Mouse (Mus musculus): ENCODE results near the gene Armc2. TPM values are rescaled to one million over a fixed set of nuclear protein-coding genes. Genes with fewer than 3 reads are reported as not detected.

The Armc2 gene
- polyA plus RNA-seq, 2 experiments: 3.6 to 4.8 TPM

- no peak for DNase-seq (ENCODE audit: low spot score)
- Histone ChIP-seq H3K9ac (ENCODE audit: low read depth, low read length, severe bottlenecking) (no peak overlapping the region), H3K4me2 (replicated peaks; ENCODE audit: low read depth, low read length, severe bottlenecking) (no peak overlapping the region), H3K27me3 (ENCODE audit: control insufficient read depth, insufficient read depth, low read length) (no peaks in the 10 kb centered on the region), H3K36me3 (ENCODE audit: control insufficient read depth, insufficient read depth, low read length) (no peaks in the 10 kb centered on the region), H3K27ac (replicated peaks; ENCODE audit: low read depth, low read length) (no peak overlapping the region), H3K9me3 (ENCODE audit: control insufficient read depth, low read length) (no peaks in the 10 kb centered on the region), H3K4me3 (replicated peaks; ENCODE audit: low read length) (no peak overlapping the region), H3K4me1 (ENCODE audit: control insufficient read depth, insufficient read depth, low read length) (peaks cover 6% of the 10 kb centered on the region; the same call in 1 of the 2 replicates)
- no peak for TF ChIP-seq POLR2A (IDR thresholded peaks at IDR 0.05; ENCODE audit: borderline replicate concordance, extremely low read depth, insufficient read depth, insufficient read length)
- whole genome bisulfite sequencing: 85% methylated on average over 8 of the region's 8 CpGs
- no peak for ATAC-seq (ENCODE audit: low FRiP score, low read depth)
These were observed 32.1 kb downstream of the Armc2 start for GRCm38 (mm10) chr10:41986126-41986525.

- 79% methylated on average over 6 of the region's 6 CpGs for WGBS
- H3K4me2 ChIP-seq (replicated peaks; ENCODE audit: low read depth, low read length, severe bottlenecking): no peak overlapping the region
- H3K27ac ChIP-seq (replicated peaks; ENCODE audit: low read depth, low read length): no peak overlapping the region
- no peaks in the 10 kb centered on the region for H3K9me3 ChIP-seq (ENCODE audit: control insufficient read depth, low read length)
- no peak for DNase-seq (ENCODE audit: low spot score)
- H3K9ac ChIP-seq (ENCODE audit: low read depth, low read length, severe bottlenecking): no peak overlapping the region
- H3K4me3 ChIP-seq (replicated peaks; ENCODE audit: low read length): no peak overlapping the region
- 0 out of 2 replicates have a peak, but pooled peaks cover 2% of the 10 kb centered on the region for H3K4me1 ChIP-seq (ENCODE audit: control insufficient read depth, insufficient read depth, low read length)
- H3K27me3 ChIP-seq (ENCODE audit: control insufficient read depth, insufficient read depth, low read length): no peaks in the 10 kb centered on the region
- ATAC-seq (ENCODE audit: low FRiP score, low read depth): no peak
- no peaks in the 10 kb centered on the region for H3K36me3 ChIP-seq (ENCODE audit: control insufficient read depth, insufficient read depth, low read length)
- no peak for TF ChIP-seq POLR2A (IDR thresholded peaks at IDR 0.05; ENCODE audit: borderline replicate concordance, extremely low read depth, insufficient read depth, insufficient read length)
These were observed 34.0 kb downstream of the Armc2 start for GRCm38 (mm10) chr10:41984221-41984620.

- Histone ChIP-seq H3K4me2 (replicated peaks; ENCODE audit: low read depth, low read length, severe bottlenecking) (no peak overlapping the region), H3K4me1 (ENCODE audit: control insufficient read depth, insufficient read depth, low read length) (0 out of 2 replicates have a peak, but pooled peaks cover 2% of the 10 kb centered on the region), H3K4me3 (replicated peaks; ENCODE audit: low read length) (no peak overlapping the region), H3K27me3 (ENCODE audit: control insufficient read depth, insufficient read depth, low read length) (no peaks in the 10 kb centered on the region), H3K9me3 (ENCODE audit: control insufficient read depth, low read length) (no peaks in the 10 kb centered on the region), H3K9ac (ENCODE audit: low read depth, low read length, severe bottlenecking) (no peak overlapping the region), H3K36me3 (ENCODE audit: control insufficient read depth, insufficient read depth, low read length) (no peaks in the 10 kb centered on the region), H3K27ac (replicated peaks; ENCODE audit: low read depth, low read length) (no peak overlapping the region)
- no peak for ATAC-seq (ENCODE audit: low FRiP score, low read depth)
- DNase-seq (ENCODE audit: low spot score): no peak
- WGBS: 55% methylated on average over 7 of the region's 7 CpGs
- no peak for TF ChIP-seq POLR2A (IDR thresholded peaks at IDR 0.05; ENCODE audit: borderline replicate concordance, extremely low read depth, insufficient read depth, insufficient read length)
These were observed 35.4 kb downstream of the Armc2 start for GRCm38 (mm10) chr10:41982821-41983220.

- DNase-seq (ENCODE audit: low spot score) (peak; percentile 79), ATAC-seq (ENCODE audit: low FRiP score, low read depth) (peak; percentile 71)
- H3K4me2 ChIP-seq (replicated peaks; ENCODE audit: low read depth, low read length, severe bottlenecking): no peak overlapping the region
These were observed 37.4 kb downstream of the Armc2 start for GRCm38 (mm10) chr10:41980772-41981383.

GRCm38 (mm10) chr10:41978403-41979234, 39.6 kb downstream of the Armc2 start:
- no peaks in the 10 kb centered on the region for H3K27me3 ChIP-seq (ENCODE audit: control insufficient read depth, insufficient read depth, low read length)
- H3K9ac ChIP-seq (ENCODE audit: low read depth, low read length, severe bottlenecking): no peak overlapping the region
- no peak overlapping the region for H3K4me2 ChIP-seq (replicated peaks; ENCODE audit: low read depth, low read length, severe bottlenecking)
- no peaks in the 10 kb centered on the region for H3K9me3 ChIP-seq (ENCODE audit: control insufficient read depth, low read length)
- no peak for DNase-seq (ENCODE audit: low spot score)
- no peaks in the 10 kb centered on the region for H3K36me3 ChIP-seq (ENCODE audit: control insufficient read depth, insufficient read depth, low read length)
- no peak for TF ChIP-seq POLR2A (IDR thresholded peaks at IDR 0.05; ENCODE audit: borderline replicate concordance, extremely low read depth, insufficient read depth, insufficient read length)
- no peak overlapping the region for H3K27ac ChIP-seq (replicated peaks; ENCODE audit: low read depth, low read length)
- 0 out of 2 replicates have a peak, but pooled peaks cover 2% of the 10 kb centered on the region for H3K4me1 ChIP-seq (ENCODE audit: control insufficient read depth, insufficient read depth, low read length)
- ATAC-seq (ENCODE audit: low FRiP score, low read depth): no peak
- no peak overlapping the region for H3K4me3 ChIP-seq (replicated peaks; ENCODE audit: low read length)
- 78% methylated on average over 7 of the region's 7 CpGs for WGBS

More at GRCm38 (mm10) chr10:41980772-41981383, 37.4 kb downstream of the Armc2 start:
- Histone ChIP-seq H3K4me1 (ENCODE audit: control insufficient read depth, insufficient read depth, low read length) (0 out of 2 replicates have a peak, but pooled peaks cover 2% of the 10 kb centered on the region), H3K9me3 (ENCODE audit: control insufficient read depth, low read length) (no peaks in the 10 kb centered on the region), H3K9ac (ENCODE audit: low read depth, low read length, severe bottlenecking) (no peak overlapping the region), H3K27ac (replicated peaks; ENCODE audit: low read depth, low read length) (no peak overlapping the region), H3K4me3 (replicated peaks; ENCODE audit: low read length) (no peak overlapping the region), H3K27me3 (ENCODE audit: control insufficient read depth, insufficient read depth, low read length) (no peaks in the 10 kb centered on the region), H3K36me3 (ENCODE audit: control insufficient read depth, insufficient read depth, low read length) (no peaks in the 10 kb centered on the region)
- TF ChIP-seq POLR2A (IDR thresholded peaks at IDR 0.05; ENCODE audit: borderline replicate concordance, extremely low read depth, insufficient read depth, insufficient read length): no peak
- WGBS: 23% methylated on average over 6 of the region's 6 CpGs
